Mouse (Mus musculus) gastrocnemius, postnatal 4 days (tissue): Measurements from ENCODE around the gene Hist1h2be. TPM values are rescaled to one million over a fixed set of nuclear protein-coding genes. Genes with fewer than 3 reads are reported as not detected.

Source experiments
- DNase-seq, 2 experiments: peaks; one replicate each; pipeline ENCODE4 v3.0.0; 2021 to 2022; ENCODE audit warnings: low spot score in 2 of 2, mixed read lengths in 2 of 2
- long read RNA-seq, 2 experiments: library from polyadenylated mRNA; stranded (forward); transcript quantifications; one replicate each; pipeline ENCODE4 v2.0.0; 2021
- total RNA-seq, 2 experiments: library from RNA; stranded (reverse); gene quantifications; 2 replicates each; pipeline ENCODE4 v1.2.3; 2021

Hist1h2be gene
- 10 to 100 TPM; 40.8 to 47.6 TPM for total RNA-seq
- long read RNA-seq, experiment 1: 0 reads
- long read RNA-seq, experiment 2, partial matches to known transcripts: 0 of 2 reads
- long read RNA-seq, experiment 2, other reads (novel, unspliced or antisense): 2 of 2 reads

GRCm38 (mm10) chr13:23620733-23621531 is at the start of gene Hist1h2be:
Gene Hist1h2be, minus strand, starts transcription at chr13:23621124.
- peak in 1 of 2 experiments; percentile 56 for DNase-seq

- peak in 1 of 2 experiments; percentile 2 for DNase-seq
Measured at GRCm38 (mm10) chr13:23662536-23662935, 41.6 kb upstream of the Hist1h2be start.

- peak in 1 of 2 experiments; percentile 2 for DNase-seq
Measured at GRCm38 (mm10) chr13:23659636-23660366, 38.9 kb upstream of the Hist1h2be start.

GRCm38 (mm10) chr13:23630653-23631052 is 9.7 kb upstream of the Hist1h2be start:
- no peak for DNase-seq

- no peak for DNase-seq
Measured at GRCm38 (mm10) chr13:23622861-23623450, 2.0 kb upstream of the Hist1h2be start.

- peak; percentile 91 to 92 for DNase-seq
Measured at GRCm38 (mm10) chr13:23622175-23622671, 1.3 kb upstream of the Hist1h2be start, which contains the start of gene Hist1h1e. Gene Hist1h1e, minus strand, starts transcription at chr13:23622558.

GRCm38 (mm10) chr13:23621532-23622174 is 729 bp upstream of the Hist1h2be start:
- peak; percentile 23 to 64 for DNase-seq

- no peak for DNase-seq
Measured at GRCm38 (mm10) chr13:23620056-23620732, 730 bp downstream of the Hist1h2be start.

GRCm38 (mm10) chr13:23611638-23612037 is 9.3 kb downstream of the Hist1h2be start:
- no peak for DNase-seq

GRCm38 (mm10) chr13:23610393-23610792 is 10.5 kb downstream of the Hist1h2be start:
- no peak for DNase-seq

- DNase-seq: no peak
Measured at GRCm38 (mm10) chr13:23609844-23610243, 11.1 kb downstream of the Hist1h2be start.

- DNase-seq: no peak
Measured at GRCm38 (mm10) chr13:23609209-23609608, 11.7 kb downstream of the Hist1h2be start.

GRCm38 (mm10) chr13:23605052-23605451 is 15.9 kb downstream of the Hist1h2be start:
- DNase-seq: no peak

GRCm38 (mm10) chr13:23604452-23604851 is 16.5 kb downstream of the Hist1h2be start:
- no peak for DNase-seq

- DNase-seq: no peak
Measured at GRCm38 (mm10) chr13:23603182-23603699, 17.7 kb downstream of the Hist1h2be start.

- peak; percentile 48 to 78 for DNase-seq
Measured at GRCm38 (mm10) chr13:23597957-23598356, 23.0 kb downstream of the Hist1h2be start.

- no peak for DNase-seq
Measured at GRCm38 (mm10) chr13:23595622-23596372, 25.1 kb downstream of the Hist1h2be start.

GRCm38 (mm10) chr13:23595185-23595584 is 25.7 kb downstream of the Hist1h2be start:
- no peak for DNase-seq
